Mouse (Mus musculus): ENCODE measurements at regions not wholly inside any gene's neighbourhood (a gene's known extent, or its start where the extent isn't known, plus 50 kb on each side); places are given as distances from the start of the nearest gene placed in this dataset.

DNA sequence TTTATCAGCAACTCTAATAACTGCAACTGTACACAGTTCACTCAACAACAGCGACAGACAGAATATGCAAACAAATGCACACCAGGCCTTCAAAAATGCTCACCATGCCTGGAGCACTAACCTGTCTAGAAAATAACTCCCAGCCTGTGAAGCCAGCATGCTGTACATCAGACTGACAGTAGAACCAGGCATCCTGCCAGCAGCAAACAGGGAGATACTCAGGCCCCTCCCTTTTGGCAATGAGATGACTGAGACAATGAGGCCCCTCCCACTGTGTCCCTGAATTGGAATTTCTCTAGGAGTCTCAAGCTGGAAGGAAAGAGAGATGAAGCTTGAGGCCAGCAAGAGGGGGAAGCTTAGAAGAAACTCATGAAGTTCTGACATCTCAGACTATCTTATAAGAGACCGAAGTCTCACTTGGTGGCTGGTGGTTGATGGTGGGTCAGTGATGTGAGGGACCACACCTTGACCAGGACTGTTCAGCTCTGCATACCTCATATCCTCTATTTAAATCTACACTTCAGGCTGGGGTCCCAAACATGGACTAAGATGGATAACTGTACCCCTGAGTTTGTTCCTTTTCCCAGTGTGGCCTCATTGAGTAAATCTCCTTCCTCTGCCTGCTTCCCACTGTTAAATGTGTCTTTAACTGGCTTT is 72.6 kb upstream of the Selenok start:
- TF ChIP-seq POLR2A (IDR thresholded peaks at IDR 0.05; ENCODE audit: control insufficient read depth, low read depth, low read length) (no peak), CTCF (IDR thresholded peaks at IDR 0.05; ENCODE audit: control insufficient read depth, insufficient read depth, insufficient replicate concordance, low read depth, low read length) (no peak)
